Mouse (Mus musculus): Measurements from ENCODE around the gene Rpl7l1. TPM values are rescaled to one million over a fixed set of nuclear protein-coding genes. Genes with fewer than 3 reads are reported as not detected.

The Rpl7l1 gene
- total RNA-seq, 2 experiments from 2014 or later, result 93.5 to 103 TPM

- no peak for DNase-seq (ENCODE audit: low spot score in 2 of 2)
Measured at GRCm38 (mm10) chr17:46742986-46743385, 39.5 kb downstream of the Rpl7l1 start.

- no peak for DNase-seq (ENCODE audit: low spot score in 2 of 2)
Measured at GRCm38 (mm10) chr17:46741305-46741704, 41.2 kb downstream of the Rpl7l1 start.

- DNase-seq (ENCODE audit: low spot score in 2 of 2), result no peak
Measured at GRCm38 (mm10) chr17:46736160-46736559, 46.3 kb downstream of the Rpl7l1 start.

GRCm38 (mm10) chr17:46735287-46735686 is 47.2 kb downstream of the Rpl7l1 start:
- DNase-seq (ENCODE audit: low spot score in 2 of 2), result no peak

GRCm38 (mm10) chr17:46734055-46734454 is 48.4 kb downstream of the Rpl7l1 start:
- no peak for DNase-seq (ENCODE audit: low spot score in 2 of 2)

- DNase-seq (ENCODE audit: low spot score in 2 of 2), result no peak
Measured at GRCm38 (mm10) chr17:46728904-46729318, 53.6 kb downstream of the Rpl7l1 start, which contains the start of gene Gnmt. TSS of gene Gnmt (minus strand) at chr17:46729168.

GRCm38 (mm10) chr17:46728496-46728895 is 54.0 kb downstream of the Rpl7l1 start:
- no peak for DNase-seq (ENCODE audit: low spot score in 2 of 2)

GRCm38 (mm10) chr17:46728021-46728420 is 54.5 kb downstream of the Rpl7l1 start:
- no peak for DNase-seq (ENCODE audit: low spot score in 2 of 2)

- no peak for DNase-seq (ENCODE audit: low spot score in 2 of 2)
Measured at GRCm38 (mm10) chr17:46727271-46727670, 55.2 kb downstream of the Rpl7l1 start.

GRCm38 (mm10) chr17:46725731-46726645 is 56.5 kb downstream of the Rpl7l1 start:
- no peak for DNase-seq (ENCODE audit: low spot score in 2 of 2)

- DNase-seq (ENCODE audit: low spot score in 2 of 2), result no peak
Measured at GRCm38 (mm10) chr17:46725273-46725672, 57.2 kb downstream of the Rpl7l1 start.

GRCm38 (mm10) chr17:46724477-46725084 is 57.9 kb downstream of the Rpl7l1 start:
- no peak for DNase-seq (ENCODE audit: low spot score in 2 of 2)

Other genes with a start within 250 kb of the Rpl7l1 start
- gene Cul9, start 236.3 kb downstream of the Rpl7l1 start, total RNA-seq (2021), result 10 to 100 TPM; 24.8 to 30.1 TPM
- gene Srf, start 226.5 kb downstream of the Rpl7l1 start, total RNA-seq (2021), result 10 to 100 TPM; 40.8 to 66.6 TPM
- 1 to 10 TPM; 2.7 to 5.8 TPM for gene Ptk7, start 153.2 kb downstream of the Rpl7l1 start, total RNA-seq (2021)
- 10 to 100 TPM; 35.8 to 47.6 TPM for gene Klc4, start 136.7 kb downstream of the Rpl7l1 start, total RNA-seq (2021)
- gene Mrpl2, start 136.4 kb downstream of the Rpl7l1 start, total RNA-seq (2021), result 10 to 100 TPM; 97.8 to 99.8 TPM
- 10 to 100 TPM; 32.1 to 36.3 TPM for gene Cul7, start 132.3 kb downstream of the Rpl7l1 start, total RNA-seq (2021)
- 10 to 100 TPM; 25.9 to 29.8 TPM for gene Rrp36, start 108.3 kb downstream of the Rpl7l1 start, total RNA-seq (2021)
- gene Mea1, start 103.9 kb downstream of the Rpl7l1 start, total RNA-seq (2021), result 100 to 1,000 TPM; 100 to 107 TPM
- 10 to 100 TPM; 47.6 to 69.9 TPM for gene Klhdc3, start 101.8 kb downstream of the Rpl7l1 start, total RNA-seq (2021)
- 10 to 100 TPM; 40.2 to 46.5 TPM for gene Ppp2r5d, start 77.6 kb downstream of the Rpl7l1 start, total RNA-seq (2021)
- 10 to 100 TPM; 64.1 to 70.7 TPM for gene Pex6, start 71.2 kb downstream of the Rpl7l1 start, total RNA-seq (2021)
- gene Gnmt, start 53.5 kb downstream of the Rpl7l1 start, total RNA-seq (2021), result 1 to 10 TPM; 1.2 to 2.0 TPM
- gene Cnpy3, start 30.5 kb downstream of the Rpl7l1 start, total RNA-seq (2021), result 10 to 100 TPM; 44.8 to 55.9 TPM
- gene Ptcra, start 19.0 kb downstream of the Rpl7l1 start, total RNA-seq (2021), result not detected
- 10 to 100 TPM; 39.6 to 63.0 TPM for gene 2310039H08Rik, start 10.0 kb downstream of the Rpl7l1 start, total RNA-seq (2021)
- 10 to 100 TPM; 16.7 to 18.2 TPM for gene Bicral, start 75.8 kb upstream of the Rpl7l1 start, total RNA-seq (2021)
- 10 to 100 TPM; 19.6 to 23.9 TPM for gene Tbcc, start 108.0 kb upstream of the Rpl7l1 start, total RNA-seq (2021)
- not detected for gene Prph2, start 127.8 kb upstream of the Rpl7l1 start, total RNA-seq (2021)
- gene Ubr2, start 227.9 kb upstream of the Rpl7l1 start, total RNA-seq (2021), result 10 to 100 TPM; 62.1 to 87.8 TPM